Mouse (Mus musculus) brain, adult 2 months (tissue): ENCODE results near the gene Ccdc85b.

Experiments used
- DNase-seq: peaks from one replicate; pipeline ENCODE4 v3.0.0; 2011; ENCODE audit warnings: low read depth, low spot score

Ccdc85b gene

GRCm38 (mm10) chr19:5481398-5481797 is 23.7 kb upstream of the Ccdc85b start:
- no peak for DNase-seq

- no peak for DNase-seq
Measured at GRCm38 (mm10) chr19:5480016-5480415, 22.3 kb upstream of the Ccdc85b start.

- peak; percentile 54 for DNase-seq
Measured at GRCm38 (mm10) chr19:5477668-5478300, 20.1 kb upstream of the Ccdc85b start.

- peak; percentile 76 for DNase-seq
Measured at GRCm38 (mm10) chr19:5477004-5477667, 19.4 kb upstream of the Ccdc85b start.

GRCm38 (mm10) chr19:5475069-5475714 is 17.5 kb upstream of the Ccdc85b start:
- DNase-seq, result peak; percentile 61

GRCm38 (mm10) chr19:5474281-5475068 is 16.8 kb upstream of the Ccdc85b start:
- peak; percentile 65 for DNase-seq

GRCm38 (mm10) chr19:5473720-5474119 is 16.0 kb upstream of the Ccdc85b start, which contains the start of gene Efemp2:
Efemp2 (plus strand) TSS chr19:5473954.
- peak; percentile 86 for DNase-seq

- no peak for DNase-seq
Measured at GRCm38 (mm10) chr19:5472857-5473256, 15.2 kb upstream of the Ccdc85b start.

- DNase-seq, result no peak
Measured at GRCm38 (mm10) chr19:5471846-5472245, 14.2 kb upstream of the Ccdc85b start.

- DNase-seq, result no peak
Measured at GRCm38 (mm10) chr19:5468374-5468773, 10.7 kb upstream of the Ccdc85b start, which contains the start of gene Ctsw. Ctsw (minus strand) TSS chr19:5468507.

- no peak for DNase-seq
Measured at GRCm38 (mm10) chr19:5466916-5467500, 9.3 kb upstream of the Ccdc85b start.

- no peak for DNase-seq
Measured at GRCm38 (mm10) chr19:5465037-5465436, 7.3 kb upstream of the Ccdc85b start.

- DNase-seq, result peak; percentile 77
Measured at GRCm38 (mm10) chr19:5463791-5464562, 6.3 kb upstream of the Ccdc85b start.

- no peak for DNase-seq
Measured at GRCm38 (mm10) chr19:5463212-5463611, 5.5 kb upstream of the Ccdc85b start.

GRCm38 (mm10) chr19:5461411-5461810 is 3.7 kb upstream of the Ccdc85b start:
- peak; percentile 0 for DNase-seq

GRCm38 (mm10) chr19:5460465-5460911 is 2.8 kb upstream of the Ccdc85b start, which contains the start of gene Fibp:
Fibp (plus strand) TSS chr19:5460615.
- DNase-seq, result peak; percentile 95

GRCm38 (mm10) chr19:5459896-5460295 is 2.2 kb upstream of the Ccdc85b start:
- peak; percentile 51 for DNase-seq

GRCm38 (mm10) chr19:5459019-5459418 is 1.3 kb upstream of the Ccdc85b start:
- peak; percentile 88 for DNase-seq

GRCm38 (mm10) chr19:5456922-5457745 is 560 bp downstream of the Ccdc85b start:
- peak; percentile 98 for DNase-seq
